Mouse (Mus musculus): ENCODE measurements around the gene Ewsr1. TPM values are rescaled to one million over a fixed set of nuclear protein-coding genes. Genes with fewer than 3 reads are reported as not detected.

The Ewsr1 gene
- polyA plus RNA-seq, 1 experiment from 2014 or later, result 231 TPM

DNA sequence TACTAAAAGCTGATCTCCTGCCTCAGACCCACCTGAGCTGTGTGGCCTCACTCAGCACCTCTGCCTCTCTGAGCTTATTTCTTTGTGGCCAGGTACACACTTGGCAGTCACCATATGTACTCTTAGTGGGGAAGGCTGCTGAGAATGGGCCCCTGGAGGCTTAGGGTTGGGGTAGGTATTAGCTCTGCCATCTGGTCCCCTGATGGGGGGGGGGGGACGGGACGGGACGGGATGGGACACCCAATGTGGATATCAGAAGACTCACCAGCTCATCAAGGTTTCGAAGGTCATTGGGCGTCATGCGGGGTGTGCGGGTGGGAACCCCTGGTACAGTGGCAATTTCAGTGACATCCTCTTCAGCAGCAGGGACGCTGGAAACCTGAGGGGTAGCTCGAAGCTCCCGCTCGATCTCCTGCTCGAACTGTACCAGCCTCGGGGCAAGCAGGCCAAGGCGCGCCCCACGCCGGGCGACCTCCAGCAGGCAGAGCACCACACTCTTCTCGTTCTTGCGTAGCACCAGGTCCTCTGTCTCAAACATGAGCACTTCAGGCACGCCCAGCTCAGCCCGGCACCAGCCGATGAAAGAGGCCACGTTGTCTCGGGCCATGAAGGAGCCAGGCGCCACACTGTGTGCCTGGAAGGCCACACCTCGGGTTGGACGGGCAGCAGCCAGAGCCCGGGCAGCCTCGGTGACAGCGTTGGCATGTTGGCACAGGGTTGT lies 35.3 kb downstream of the Ewsr1 start:
- peaks cover 25% of the 10 kb centered on the region for H3K4me1 ChIP-seq (replicated peaks; ENCODE audit: control insufficient read depth, insufficient read depth)
- peak overlapping the region; percentile 72 for H3K4me3 ChIP-seq (ENCODE audit: low read depth, low read length)
- no peaks in the 10 kb centered on the region for H3K9me3 ChIP-seq (ENCODE audit: control insufficient read depth, low read length)
- WGBS, result 65% methylated on average over 31 of the region's 31 CpGs
- no peak for DNase-seq (ENCODE audit: low spot score)
- ATAC-seq (ENCODE audit: low FRiP score, low TSS enrichment), result no peak; the same call in 1 of the 2 replicates
- peak overlapping the region; percentile 75; the same call in 1 of the 2 replicates for H3K9ac ChIP-seq (ENCODE audit: low read length)
- no peak for TF ChIP-seq EP300 (optimal IDR thresholded peaks at IDR 0.05)
- TF ChIP-seq CTCF (IDR thresholded peaks at IDR 0.05; ENCODE audit: low read depth), result no peak
- H3K36me3 ChIP-seq (ENCODE audit: control insufficient read depth, insufficient read depth, low read length), result peaks cover 6% of the 10 kb centered on the region; the same call in 1 of the 2 replicates
- 0 out of 2 replicates have a peak overlapping the region, but pooled peaks have one; percentile 18 for H3K27ac ChIP-seq (replicated peaks)
- H3K27me3 ChIP-seq (ENCODE audit: control insufficient read depth, insufficient read depth, low read length), result 0 out of 2 replicates have a peak, but pooled peaks cover 8% of the 10 kb centered on the region
- H3K4me2 ChIP-seq (replicated peaks; ENCODE audit: low read depth), result peak overlapping the region; percentile 71

DNA sequence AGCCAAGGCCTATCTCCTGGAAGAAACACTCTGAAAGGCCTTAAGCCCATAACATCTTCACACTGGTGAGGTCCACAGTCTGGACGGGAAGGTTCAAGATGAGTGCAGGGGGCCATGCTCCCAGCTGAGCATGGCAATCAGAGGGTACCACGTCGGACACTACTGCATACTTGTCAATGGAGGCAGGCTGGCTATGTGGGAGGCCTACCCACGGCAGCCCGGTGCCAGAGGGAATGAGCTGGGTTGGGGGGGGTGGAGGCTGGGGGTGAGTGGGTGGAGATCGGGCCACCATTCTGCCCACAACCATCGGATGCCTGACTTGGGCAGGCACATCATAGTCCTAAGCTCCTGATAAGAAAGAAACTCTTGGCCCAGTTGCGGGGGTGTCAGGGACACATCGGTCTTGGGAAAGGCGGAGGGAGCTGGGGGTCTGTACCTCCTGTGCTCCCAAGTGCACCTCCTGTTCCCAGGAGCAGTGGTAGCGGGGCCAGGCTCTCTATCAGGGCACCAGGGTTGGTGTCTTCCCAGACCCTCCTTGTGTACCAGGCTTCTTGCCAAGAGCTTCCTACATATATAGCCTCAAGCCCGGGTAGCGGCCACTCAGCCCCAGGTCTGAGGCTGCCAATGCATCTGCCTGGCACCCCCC lies 36.1 kb downstream of the Ewsr1 start:
- Histone ChIP-seq H3K9me3 (ENCODE audit: control insufficient read depth, low read length) (no peaks in the 10 kb centered on the region), H3K4me3 (ENCODE audit: low read depth, low read length) (no peak overlapping the region), H3K27ac (replicated peaks) (no peak overlapping the region), H3K36me3 (ENCODE audit: control insufficient read depth, insufficient read depth, low read length) (peaks cover 3% of the 10 kb centered on the region; the same call in 1 of the 2 replicates), H3K4me1 (replicated peaks; ENCODE audit: control insufficient read depth, insufficient read depth) (peaks cover 26% of the 10 kb centered on the region), H3K4me2 (replicated peaks; ENCODE audit: low read depth) (peak overlapping the region; percentile 77; the same call in 1 of the 2 replicates), H3K27me3 (ENCODE audit: control insufficient read depth, insufficient read depth, low read length) (0 out of 2 replicates have a peak, but pooled peaks cover 8% of the 10 kb centered on the region), H3K9ac (ENCODE audit: low read length) (peak overlapping the region; percentile 18; the same call in 1 of the 2 replicates)
- no peak for TF ChIP-seq CTCF (IDR thresholded peaks at IDR 0.05; ENCODE audit: low read depth)
- no peak for TF ChIP-seq EP300 (optimal IDR thresholded peaks at IDR 0.05)
- WGBS, result 75% methylated on average over 13 of the region's 13 CpGs
- DNase-seq (ENCODE audit: low spot score) (no peak), ATAC-seq (ENCODE audit: low FRiP score, low TSS enrichment) (no peak)

DNA sequence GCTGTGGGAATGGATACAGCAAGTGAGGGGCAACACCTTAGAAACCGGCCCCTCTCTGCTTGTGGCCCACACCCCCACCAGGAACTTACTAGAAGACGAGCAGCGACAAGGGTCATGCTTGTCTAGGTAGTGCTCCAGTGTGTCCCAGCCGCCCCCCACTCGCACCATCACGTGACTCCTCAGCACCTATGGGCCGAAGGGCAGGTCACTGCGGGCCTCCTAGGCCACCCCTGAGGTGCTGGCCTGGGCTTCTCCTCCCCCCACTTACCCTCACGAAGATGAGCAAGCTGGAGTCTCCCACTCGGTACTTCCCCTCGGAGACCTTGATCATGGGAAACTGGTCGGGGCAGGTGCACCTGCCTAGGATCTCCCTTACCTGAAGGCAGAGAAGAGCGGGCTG lies 36.7 kb downstream of the Ewsr1 start:
- DNase-seq (ENCODE audit: low spot score), result no peak
- Histone ChIP-seq H3K4me2 (replicated peaks; ENCODE audit: low read depth) (peak overlapping the region; percentile 77), H3K4me1 (replicated peaks; ENCODE audit: control insufficient read depth, insufficient read depth) (peaks cover 27% of the 10 kb centered on the region), H3K27ac (replicated peaks) (no peak overlapping the region), H3K27me3 (ENCODE audit: control insufficient read depth, insufficient read depth, low read length) (peaks cover 10% of the 10 kb centered on the region; the same call in 1 of the 2 replicates), H3K4me3 (ENCODE audit: low read depth, low read length) (peak overlapping the region; percentile 38), H3K9ac (ENCODE audit: low read length) (peak overlapping the region; percentile 35; the same call in 1 of the 2 replicates), H3K9me3 (ENCODE audit: control insufficient read depth, low read length) (no peaks in the 10 kb centered on the region), H3K36me3 (ENCODE audit: control insufficient read depth, insufficient read depth, low read length) (peaks cover 3% of the 10 kb centered on the region; the same call in 1 of the 2 replicates)
- TF ChIP-seq CTCF (IDR thresholded peaks at IDR 0.05; ENCODE audit: low read depth) (no peak), EP300 (optimal IDR thresholded peaks at IDR 0.05) (no peak)
- ATAC-seq (ENCODE audit: low FRiP score, low TSS enrichment), result no peak; the same call in 1 of the 2 replicates
- WGBS, result 28% methylated on average over 13 of the region's 13 CpGs

DNA sequence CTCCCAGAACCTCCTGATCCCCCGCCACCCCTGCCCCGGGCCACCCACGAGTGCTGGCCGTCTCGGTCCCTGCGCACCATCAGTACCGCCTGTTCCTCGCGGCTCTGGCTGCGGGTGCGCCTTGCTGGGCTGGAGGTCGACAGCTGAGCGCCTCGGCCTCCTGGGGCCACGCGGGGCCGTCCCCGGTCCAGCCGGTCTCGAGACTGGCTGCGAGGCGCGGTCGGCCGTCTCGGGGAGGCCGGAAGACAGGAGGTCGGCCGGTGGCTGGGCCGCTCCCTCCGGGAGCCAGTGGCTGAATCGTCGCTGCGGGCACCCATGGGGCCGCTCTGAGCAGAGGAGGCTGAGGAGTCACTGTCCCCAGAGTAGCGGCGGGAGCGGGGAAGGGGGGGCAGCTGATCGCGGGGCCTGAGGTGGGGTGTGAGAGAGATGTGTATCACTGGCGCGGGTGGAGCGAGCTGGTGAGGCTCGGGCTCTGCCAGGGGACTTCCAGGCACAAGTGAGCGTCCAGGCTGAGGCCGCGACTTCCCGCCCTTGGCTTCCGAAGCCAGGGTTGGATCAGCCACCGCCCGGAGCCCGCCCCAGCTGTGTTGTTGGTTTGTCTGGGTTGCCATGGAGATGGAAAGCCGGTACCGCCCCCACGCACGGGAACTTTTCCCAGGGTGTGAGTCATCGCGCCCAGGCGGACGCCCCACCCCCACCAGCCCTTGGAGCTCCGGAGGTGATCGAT lies 37.5 kb downstream of the Ewsr1 start:
- H3K4me3 ChIP-seq (ENCODE audit: low read depth, low read length), result peak overlapping the region; percentile 38
- H3K4me1 ChIP-seq (replicated peaks; ENCODE audit: control insufficient read depth, insufficient read depth), result peaks cover 27% of the 10 kb centered on the region
- peak; percentile 66 for TF ChIP-seq EP300 (optimal IDR thresholded peaks at IDR 0.05)
- TF ChIP-seq CTCF (IDR thresholded peaks at IDR 0.05; ENCODE audit: low read depth), result no peak
- peaks cover 10% of the 10 kb centered on the region; the same call in 1 of the 2 replicates for H3K27me3 ChIP-seq (ENCODE audit: control insufficient read depth, insufficient read depth, low read length)
- peak; percentile 97 for DNase-seq (ENCODE audit: low spot score)
- peaks cover 3% of the 10 kb centered on the region; the same call in 1 of the 2 replicates for H3K36me3 ChIP-seq (ENCODE audit: control insufficient read depth, insufficient read depth, low read length)
- H3K9me3 ChIP-seq (ENCODE audit: control insufficient read depth, low read length), result no peaks in the 10 kb centered on the region
- peak overlapping the region; percentile 77 for H3K4me2 ChIP-seq (replicated peaks; ENCODE audit: low read depth)
- 5% methylated on average over 62 of the region's 62 CpGs for WGBS
- H3K27ac ChIP-seq (replicated peaks), result peak overlapping the region; percentile 49; the same call in 1 of the 2 replicates
- H3K9ac ChIP-seq (ENCODE audit: low read length), result peak overlapping the region; percentile 47
- peak; percentile 76 for ATAC-seq (ENCODE audit: low FRiP score, low TSS enrichment)

DNA sequence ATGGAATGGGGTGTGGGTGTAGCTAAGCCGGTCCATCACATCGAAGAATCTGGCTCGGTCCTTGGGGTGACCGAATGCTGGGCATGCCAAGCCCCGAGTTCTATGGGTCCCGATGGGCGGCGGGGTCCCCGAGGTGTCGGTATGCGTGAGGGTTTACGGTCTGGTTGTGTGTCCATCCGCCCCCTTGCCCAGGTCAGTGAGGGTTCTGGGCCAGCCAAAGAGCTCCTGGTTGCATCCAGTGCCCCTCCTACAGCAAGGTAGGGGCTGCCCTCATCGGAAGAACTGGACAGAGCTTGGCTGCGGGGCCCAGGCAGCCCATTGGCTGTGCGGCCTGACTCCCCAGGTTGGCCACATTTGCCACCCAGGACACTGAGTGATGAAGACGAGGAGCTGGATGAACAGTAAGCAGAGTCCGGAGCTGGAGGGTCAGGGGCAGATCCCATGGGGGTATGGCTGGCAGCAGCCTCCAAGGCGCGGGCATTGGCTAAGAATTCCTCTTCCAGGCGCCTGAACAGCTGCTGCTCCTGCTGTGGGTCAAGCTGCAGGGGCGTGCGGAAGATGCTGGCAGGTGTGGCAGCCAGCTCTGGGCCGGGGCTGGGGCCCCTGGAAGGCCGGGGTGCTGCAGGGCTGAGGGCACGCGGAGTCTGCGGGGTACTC lies 38.2 kb downstream of the Ewsr1 start:
- H3K4me1 ChIP-seq (replicated peaks; ENCODE audit: control insufficient read depth, insufficient read depth), result peaks cover 27% of the 10 kb centered on the region

More for the DNA sequence above, 38.2 kb downstream of the Ewsr1 start:
- Histone ChIP-seq H3K36me3 (ENCODE audit: control insufficient read depth, insufficient read depth, low read length) (peaks cover 3% of the 10 kb centered on the region; the same call in 1 of the 2 replicates), H3K27me3 (ENCODE audit: control insufficient read depth, insufficient read depth, low read length) (peaks cover 10% of the 10 kb centered on the region; the same call in 1 of the 2 replicates), H3K9ac (ENCODE audit: low read length) (peak overlapping the region; percentile 47), H3K9me3 (ENCODE audit: control insufficient read depth, low read length) (no peaks in the 10 kb centered on the region), H3K27ac (replicated peaks) (peak overlapping the region; percentile 49; the same call in 1 of the 2 replicates), H3K4me2 (replicated peaks; ENCODE audit: low read depth) (peak overlapping the region; percentile 77), H3K4me3 (ENCODE audit: low read depth, low read length) (peak overlapping the region; percentile 38; the same call in 1 of the 2 replicates)
- ATAC-seq (ENCODE audit: low FRiP score, low TSS enrichment) (no peak), DNase-seq (ENCODE audit: low spot score) (no peak)
- WGBS, result 83% methylated on average over 23 of the region's 28 CpGs
- TF ChIP-seq CTCF (IDR thresholded peaks at IDR 0.05; ENCODE audit: low read depth) (no peak), EP300 (optimal IDR thresholded peaks at IDR 0.05) (no peak)

Measured in stomach, postnatal 0 days (tissue).